Mouse (Mus musculus): ENCODE measurements around the gene Pex1.
"Not testable (repeated sequence)": the region's sequence is repeated elsewhere in the genome, so short reads cannot be mapped to it uniquely, and the experiment has no call there.

The Pex1 gene

DNA sequence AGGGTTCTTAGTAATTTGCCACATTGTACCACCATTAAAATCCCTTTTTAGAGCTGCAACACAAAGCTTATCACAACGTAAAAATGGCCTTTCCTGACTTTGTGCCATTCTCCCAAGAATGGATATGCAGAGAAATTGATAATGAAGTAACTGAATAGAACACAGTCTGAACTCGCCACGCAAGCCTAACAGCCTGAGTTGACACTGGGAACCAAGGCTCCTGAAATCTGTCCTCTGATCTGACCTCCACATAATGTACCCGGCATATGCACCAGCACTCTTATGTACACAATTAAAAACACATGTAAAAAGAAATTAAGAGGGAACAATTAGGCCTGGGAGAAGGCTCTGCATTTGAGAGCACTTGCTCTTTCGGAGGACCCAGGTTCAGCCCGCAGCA is 49.5 kb downstream of the Pex1 start:
- DNase-seq (ENCODE audit: low read depth) = no peak

- DNase-seq (ENCODE audit: low read depth) = no peak
These were observed 50.7 kb downstream of the Pex1 start for GRCm38 (mm10) chr5:3646539-3646938.

- DNase-seq (ENCODE audit: low read depth) = peak; percentile 85
These were observed 51.3 kb downstream of the Pex1 start for GRCm38 (mm10) chr5:3646991-3647707.

- DNase-seq (ENCODE audit: low read depth) = peak; percentile 94
These were observed 51.8 kb downstream of the Pex1 start for GRCm38 (mm10) chr5:3647708-3648121.

- no peak for DNase-seq (ENCODE audit: low read depth)
These were observed 52.5 kb downstream of the Pex1 start for GRCm38 (mm10) chr5:3648206-3648848.

DNA sequence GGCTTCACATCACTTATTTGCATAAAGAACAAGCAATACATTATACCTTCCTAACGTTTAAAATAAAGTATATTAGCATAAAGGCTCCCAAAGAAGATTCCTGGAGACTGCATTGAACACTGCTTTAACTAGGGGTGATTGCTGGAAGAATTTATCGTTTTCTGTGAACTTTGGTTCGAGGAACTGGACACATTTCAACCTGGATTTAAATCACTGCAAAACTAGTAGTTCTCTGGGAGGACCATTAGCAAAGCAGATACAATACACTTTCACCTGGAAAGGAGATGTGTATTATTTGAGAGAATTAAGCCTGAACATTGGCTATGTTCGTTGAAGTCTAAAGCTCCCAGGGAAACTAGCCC is 53.0 kb downstream of the Pex1 start:
- no peak for DNase-seq (ENCODE audit: low read depth)

- no peak for DNase-seq (ENCODE audit: low read depth)
These were observed 55.0 kb downstream of the Pex1 start, which contains the start of gene Tmbim7 for GRCm38 (mm10) chr5:3650881-3651280. Gene Tmbim7 (plus strand): TSS chr5:3651181.

DNA sequence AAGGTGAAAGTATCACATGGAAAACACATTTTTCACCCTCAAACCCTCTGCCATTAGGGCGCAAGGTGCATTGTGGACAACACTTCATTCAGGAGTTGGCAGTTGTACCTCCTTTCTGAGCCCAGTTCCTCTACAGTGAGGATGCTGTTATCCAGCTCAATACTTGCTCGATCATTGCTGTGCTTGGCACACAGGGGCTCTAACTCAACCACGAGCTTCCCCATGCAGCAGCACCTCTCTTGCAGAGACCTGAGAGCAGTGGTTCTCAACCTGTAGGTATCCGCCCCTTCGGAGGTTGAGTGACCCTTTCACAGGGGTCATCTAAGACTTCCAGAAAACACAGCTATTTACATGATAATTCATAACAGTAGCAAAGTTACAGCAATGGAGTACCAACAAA is 55.8 kb downstream of the Pex1 start:
- DNase-seq (ENCODE audit: low read depth) = no peak

- not testable (repeated sequence) for DNase-seq (ENCODE audit: low read depth)
These were observed 57.2 kb downstream of the Pex1 start for GRCm38 (mm10) chr5:3652903-3653575.

DNA sequence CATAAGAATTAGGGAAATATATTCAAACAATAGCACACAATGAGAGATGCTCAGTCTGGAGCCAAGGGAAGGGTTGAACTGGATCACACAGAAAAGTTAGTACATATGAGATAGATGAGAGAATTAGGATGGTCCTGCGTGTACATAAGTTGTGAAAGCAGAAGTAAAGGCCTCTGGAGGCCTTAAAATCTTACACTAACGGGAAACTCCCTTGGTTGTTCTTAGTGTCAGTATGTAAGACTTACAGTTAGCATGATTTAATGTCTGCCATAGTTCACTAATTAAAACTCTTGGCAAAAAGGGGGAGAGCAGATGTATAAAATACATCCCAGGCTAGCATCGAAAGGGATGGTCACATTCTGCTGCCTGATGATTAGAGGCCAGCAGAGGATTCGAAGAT is 57.9 kb downstream of the Pex1 start:
- DNase-seq (ENCODE audit: low read depth) = no peak

DNA sequence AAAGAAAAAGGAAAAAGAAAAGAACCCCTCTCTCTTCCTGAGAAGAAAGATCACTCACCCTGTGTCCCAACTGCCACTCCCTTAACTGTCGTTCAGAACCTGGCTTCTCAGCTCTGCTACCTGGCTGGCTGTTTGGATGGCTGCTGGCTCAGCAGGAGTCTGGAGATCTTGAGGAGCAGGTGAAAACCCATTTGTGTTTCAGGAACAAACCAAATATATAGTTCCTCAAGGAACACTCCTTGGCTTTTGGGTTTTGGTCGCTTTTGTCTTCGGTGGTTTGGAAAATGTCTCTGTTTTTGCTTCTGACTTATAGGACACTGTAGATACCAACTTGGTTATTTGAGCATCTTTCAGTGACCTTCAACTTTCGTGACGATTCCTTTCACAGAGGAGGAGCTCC is 61.2 kb downstream of the Pex1 start, which contains the start of gene Gatad1:
TSS of gene Gatad1 (minus strand) at position 101 of the 400 bp plus-strand sequence.
- no peak for DNase-seq (ENCODE audit: low read depth)

GRCm38 (mm10) chr5:3665225-3665624 is 69.4 kb downstream of the Pex1 start:
- DNase-seq (ENCODE audit: low read depth) = peak; percentile 63

- no peak for DNase-seq (ENCODE audit: low read depth)
These were observed 70.7 kb downstream of the Pex1 start for GRCm38 (mm10) chr5:3666585-3666984.

GRCm38 (mm10) chr5:3669938-3670554 is 74.2 kb downstream of the Pex1 start:
- DNase-seq (ENCODE audit: low read depth) = peak; percentile 99

All from 416B (cell line).